Mouse (Mus musculus) embryonic facial prominence, embryonic 14.5 days (tissue): ENCODE results near the gene Gm8206. TPM values are rescaled to one million over a fixed set of nuclear protein-coding genes. Genes with fewer than 3 reads are reported as not detected.

ENCODE experiments used
- polyA plus RNA-seq: library from polyadenylated mRNA; unstranded; fragments of >200 nt; fragmentation: Nextera tagmentation; extraction: Ambion mirVana; gene quantifications from 2 replicates; pipeline ENCODE4 v1.2.1, GENCODE M21; 2014

The Gm8206 gene
- polyA plus RNA-seq, 1 experiment from 2014 or later = 0.70 TPM

Other genes starting within 250 kb of the Gm8206 start
- not detected in 2 replicates for gene Gm8237, start 213.6 kb downstream of the Gm8206 start, polyA plus RNA-seq
- gene Gm3248, start 132.2 kb downstream of the Gm8206 start, polyA plus RNA-seq = 0.36 and 0.63 TPM in 2 replicates
- gene Gm3453, start 114.8 kb downstream of the Gm8206 start, polyA plus RNA-seq = not detected in 2 replicates
- not detected in 2 replicates for gene Gm6337, start 35.7 kb downstream of the Gm8206 start, polyA plus RNA-seq
- gene Gm3468, start 14.7 kb upstream of the Gm8206 start, polyA plus RNA-seq = 1.2 TPM in 2 replicates
- not detected in 2 replicates for gene Gm3476, start 31.9 kb upstream of the Gm8206 start, polyA plus RNA-seq
- not detected in 2 replicates for gene Gm21560, start 125.3 kb upstream of the Gm8206 start, polyA plus RNA-seq
- 0.58 and 0.66 TPM in 2 replicates for gene Gm3411, start 193.3 kb upstream of the Gm8206 start, polyA plus RNA-seq
- not detected in 2 replicates for gene Gm21103, start 210.9 kb upstream of the Gm8206 start, polyA plus RNA-seq
- not detected in 2 replicates for gene Gm3618, start 249.7 kb upstream of the Gm8206 start, polyA plus RNA-seq